Mouse (Mus musculus) liver, embryonic 14.5 days (tissue): Measurements from ENCODE around the gene Rabepk.

Source experiments
- CTCF ChIP-seq: IDR thresholded peaks from 2 replicates; pipeline ENCODE4 v1.5.1; 2016; ENCODE audit warnings: antibody characterized with exemption, low read depth, control low read depth
- EP300 ChIP-seq: IDR thresholded peaks from 2 replicates; pipeline ENCODE4 v1.6.1; 2016; ENCODE audit warnings: antibody characterized with exemption, low read depth

GRCm38 (mm10) chr2:34741390-34742159 lies 58.1 kb downstream of the Rabepk start:
- no peak for TF ChIP-seq CTCF
- no peak for TF ChIP-seq EP300
